Mouse (Mus musculus): ENCODE results near the gene Podn.
"Not testable (repeated sequence)": the region's sequence is repeated elsewhere in the genome, so short reads cannot be mapped to it uniquely, and the experiment has no call there.

Podn gene

GRCm38 (mm10) chr4:108096345-108096744, at the start of gene Podn:
Gene Podn (minus strand): TSS chr4:108096445.
- no peak for DNase-seq (ENCODE audit: low spot score in 2 of 2)

GRCm38 (mm10) chr4:108145554-108145953, 49.3 kb upstream of the Podn start:
- DNase-seq (ENCODE audit: low spot score in 2 of 2), result not testable (repeated sequence)

- no peak for DNase-seq (ENCODE audit: low spot score in 2 of 2)
Measured at GRCm38 (mm10) chr4:108144880-108145279, 48.6 kb upstream of the Podn start, which contains the start of gene Scp2. Gene Scp2 (minus strand): TSS chr4:108144998.

GRCm38 (mm10) chr4:108143778-108144177, 47.5 kb upstream of the Podn start:
- no peak for DNase-seq (ENCODE audit: low spot score in 2 of 2)

GRCm38 (mm10) chr4:108143178-108143577, 46.9 kb upstream of the Podn start:
- not testable (repeated sequence) for DNase-seq (ENCODE audit: low spot score in 2 of 2)

- DNase-seq (ENCODE audit: low spot score in 2 of 2), result no peak
Measured at GRCm38 (mm10) chr4:108136938-108137337, 40.7 kb upstream of the Podn start.

GRCm38 (mm10) chr4:108130452-108130851, 34.2 kb upstream of the Podn start:
- no peak for DNase-seq (ENCODE audit: low spot score in 2 of 2)

- no peak for DNase-seq (ENCODE audit: low spot score in 2 of 2)
Measured at GRCm38 (mm10) chr4:108128339-108128738, 32.1 kb upstream of the Podn start.

- no peak for DNase-seq (ENCODE audit: low spot score in 2 of 2)
Measured at GRCm38 (mm10) chr4:108127516-108127915, 31.3 kb upstream of the Podn start.

- no peak for DNase-seq (ENCODE audit: low spot score in 2 of 2)
Measured at GRCm38 (mm10) chr4:108126260-108126659, 30.0 kb upstream of the Podn start.

- no peak for DNase-seq (ENCODE audit: low spot score in 2 of 2)
Measured at GRCm38 (mm10) chr4:108124104-108124503, 27.9 kb upstream of the Podn start.

- DNase-seq (ENCODE audit: low spot score in 2 of 2), result peak; percentile 94
Measured at GRCm38 (mm10) chr4:108117924-108118876, 22.0 kb upstream of the Podn start.

- peak; percentile 6 to 8 for DNase-seq (ENCODE audit: low spot score in 2 of 2)
Measured at GRCm38 (mm10) chr4:108117488-108117887, 21.2 kb upstream of the Podn start.

- no peak for DNase-seq (ENCODE audit: low spot score in 2 of 2)
Measured at GRCm38 (mm10) chr4:108116466-108116865, 20.2 kb upstream of the Podn start.

GRCm38 (mm10) chr4:108110706-108111105, 14.5 kb upstream of the Podn start:
- no peak for DNase-seq (ENCODE audit: low spot score in 2 of 2)

- no peak for DNase-seq (ENCODE audit: low spot score in 2 of 2)
Measured at GRCm38 (mm10) chr4:108109728-108110127, 13.5 kb upstream of the Podn start.

- no peak for DNase-seq (ENCODE audit: low spot score in 2 of 2)
Measured at GRCm38 (mm10) chr4:108092741-108093397, 3.4 kb downstream of the Podn start.

GRCm38 (mm10) chr4:108083993-108084392, 12.3 kb downstream of the Podn start:
- DNase-seq (ENCODE audit: low spot score in 2 of 2), result no peak

- peak in 1 of 2 experiments; percentile 19 for DNase-seq (ENCODE audit: low spot score in 2 of 2)
Measured at GRCm38 (mm10) chr4:108083032-108083735, 13.1 kb downstream of the Podn start.

GRCm38 (mm10) chr4:108082401-108082806, 13.8 kb downstream of the Podn start:
- no peak for DNase-seq (ENCODE audit: low spot score in 2 of 2)

GRCm38 (mm10) chr4:108080876-108081275, 15.4 kb downstream of the Podn start:
- DNase-seq (ENCODE audit: low spot score in 2 of 2), result no peak

GRCm38 (mm10) chr4:108079762-108080161, 16.5 kb downstream of the Podn start:
- no peak for DNase-seq (ENCODE audit: low spot score in 2 of 2)
